12 mouse cellular contexts compared by ENCODE assay signal in genomic region chr12:80646377-80646776, GRCm38 (mm10). TPM values are rescaled to one million over a fixed set of nuclear protein-coding genes. Genes with fewer than 3 reads are reported as not detected.
DNase-seq lines count a peak whose midpoint lies in the region; ATAC-seq lines count a peak whose summit lies in the region.
"Had no signal": no experiment of that assay in that cellular context is flagged by ENCODE, and none has a peak within 500 bp of the region (broad histone marks: within the 10 kb centered on the region; RNA-seq: fewer than 3 reads in every experiment).

No protein-coding gene starts in this region.

- H3K9ac ChIP-seq in heart, embryonic 14.5 days (ENCODE audit: low read length): 0 out of 2 replicates have a peak overlapping the region, but pooled peaks have one; percentile 21
- 0 out of 2 replicates have a peak overlapping the region, but pooled peaks have one; percentile 18 for H3K9ac ChIP-seq in neural tube, embryonic 12.5 days
- H3K9ac ChIP-seq in liver, embryonic 13.5 days: 0 out of 2 replicates have a peak overlapping the region, but pooled peaks have one; percentile 93
- no peak overlapping the region for H3K9ac ChIP-seq in stomach, embryonic 16.5 days (ENCODE audit: low read length)

- DNase-seq in heart, postnatal 25 days (ENCODE audit: low spot score): no peak
- no peak for DNase-seq in neural tube, embryonic 10.5 days (ENCODE audit: extremely low spot score, low spot score)
- no peak for DNase-seq in liver, embryonic 13.5 days
- DNase-seq in cerebellum, adult 8-10 months: no peak
- no peak for DNase-seq in T-cell, adult 2 months (ENCODE audit: low spot score)
- DNase-seq: cerebellum, postnatal 10 days; thymus, postnatal 36 days had no signal

- 89% methylated on average over 3 of the region's 3 CpGs for WGBS in heart, embryonic 14.5 days
- WGBS in neural tube, embryonic 12.5 days: 95% methylated on average over 3 of the region's 3 CpGs
- WGBS in liver, embryonic 13.5 days (ENCODE audit: insufficient replicate concordance): 86% methylated on average over 3 of the region's 3 CpGs
- 75% methylated on average over 3 of the region's 3 CpGs for WGBS in stomach, embryonic 16.5 days

- peaks cover 6 to 31% of the 10 kb centered on the region in 2 experiments for H3K4me1 ChIP-seq in heart, embryonic 14.5 days (ENCODE audit: control insufficient read depth in 2 of 2, insufficient read depth in 2 of 2, low read length in 2 of 2)
- H3K4me1 ChIP-seq in neural tube, embryonic 12.5 days: peaks cover 28% of the 10 kb centered on the region
- peaks cover 58% of the 10 kb centered on the region for H3K4me1 ChIP-seq in liver, embryonic 13.5 days (replicated peaks)
- peaks cover 22% of the 10 kb centered on the region for H3K4me1 ChIP-seq in stomach, embryonic 16.5 days (ENCODE audit: control insufficient read depth, insufficient read depth, low read length)

- no peak overlapping the region for H3K27ac ChIP-seq in heart, embryonic 14.5 days (replicated peaks in 1 of 2; ENCODE audit: control insufficient read depth in 1 of 2, insufficient read depth in 1 of 2, low read depth in 2 of 2, low read length in 2 of 2)
- no peak overlapping the region for H3K27ac ChIP-seq in neural tube, embryonic 12.5 days
- no peak overlapping the region for H3K27ac ChIP-seq in liver, embryonic 13.5 days
- no peak overlapping the region for H3K27ac ChIP-seq in stomach, embryonic 16.5 days (ENCODE audit: low read length)

- no peaks in the 10 kb centered on the region for H3K9me3 ChIP-seq in heart, embryonic 14.5 days (ENCODE audit: control insufficient read depth, low read length)
- no peaks in the 10 kb centered on the region for H3K9me3 ChIP-seq in neural tube, embryonic 12.5 days
- H3K9me3 ChIP-seq in liver, embryonic 13.5 days (replicated peaks): no peaks in the 10 kb centered on the region
- no peaks in the 10 kb centered on the region for H3K9me3 ChIP-seq in stomach, embryonic 16.5 days (replicated peaks; ENCODE audit: control insufficient read depth, low read length)

- no peaks in the 10 kb centered on the region for H3K27me3 ChIP-seq in heart, embryonic 14.5 days (ENCODE audit: control insufficient read depth, insufficient read depth, low read length)
- no peaks in the 10 kb centered on the region for H3K27me3 ChIP-seq in neural tube, embryonic 12.5 days (replicated peaks)
- no peaks in the 10 kb centered on the region for H3K27me3 ChIP-seq in liver, embryonic 13.5 days
- H3K27me3 ChIP-seq in stomach, embryonic 16.5 days (ENCODE audit: control insufficient read depth, insufficient read depth, low read length): no peaks in the 10 kb centered on the region

- ATAC-seq in heart, embryonic 14.5 days (ENCODE audit: insufficient number of reproducible peaks, insufficient read depth, low FRiP score, low read depth): no peak
- no peak for ATAC-seq in neural tube, embryonic 12.5 days (ENCODE audit: low FRiP score, low read depth)
- no peak for ATAC-seq in liver, embryonic 13.5 days (ENCODE audit: low read depth)
- no peak for ATAC-seq in stomach, embryonic 16.5 days (ENCODE audit: insufficient read depth, low FRiP score)
- ATAC-seq: inflammation-experienced regulatory T-cells, adult 6 months had no signal

- H3K4me2 ChIP-seq in heart, embryonic 14.5 days (ENCODE audit: low read length): peak overlapping the region; percentile 89
- peak overlapping the region; percentile 87 for H3K4me2 ChIP-seq in neural tube, embryonic 12.5 days (replicated peaks)
- peak overlapping the region; percentile 96 for H3K4me2 ChIP-seq in liver, embryonic 13.5 days
- peak overlapping the region; percentile 76 for H3K4me2 ChIP-seq in stomach, embryonic 16.5 days (ENCODE audit: low read depth, low read length)

- intact Hi-C loops in heart, postnatal 25 days (cut with DNase I): no loop called here

- no peak overlapping the region for H3K4me3 ChIP-seq in heart, embryonic 14.5 days (ENCODE audit: control insufficient read depth in 1 of 2, insufficient read depth in 1 of 2, low read depth in 1 of 2, low read length in 2 of 2)
- H3K4me3 ChIP-seq in neural tube, embryonic 12.5 days: no peak overlapping the region
- H3K4me3 ChIP-seq in liver, embryonic 13.5 days (replicated peaks): peak overlapping the region; percentile 99
- no peak overlapping the region; the same call in 1 of the 2 replicates for H3K4me3 ChIP-seq in stomach, embryonic 16.5 days (replicated peaks; ENCODE audit: low read length)

- peaks cover 16% of the 10 kb centered on the region for H3K36me3 ChIP-seq in heart, embryonic 14.5 days (ENCODE audit: control insufficient read depth, insufficient read depth, low read length)
- peaks cover 5% of the 10 kb centered on the region; the same call in 1 of the 2 replicates for H3K36me3 ChIP-seq in neural tube, embryonic 12.5 days
- H3K36me3 ChIP-seq in liver, embryonic 13.5 days: peaks cover 17% of the 10 kb centered on the region
- no peaks in the 10 kb centered on the region for H3K36me3 ChIP-seq in stomach, embryonic 16.5 days (ENCODE audit: control insufficient read depth, insufficient read depth, low read length)

RNA-seq across cellular contexts. Expression of gene Erh, which starts 2.2 kb away (rescaled TPM):
- polyA plus RNA-seq in heart, embryonic 14.5 days (2014; fragmentation: Nextera tagmentation; extraction: Ambion mirVana): 152 and 172 TPM in 2 replicates
- 10 to 100 TPM; 25.0 to 26.1 TPM for total RNA-seq in heart, postnatal 25 days (2021)
- 295 and 298 TPM in 2 replicates for polyA plus RNA-seq in neural tube, embryonic 12.5 days (2016; fragmentation: Nextera tagmentation; extraction: Ambion mirVana)
- polyA plus RNA-seq in liver, embryonic 13.5 days (2015; fragmentation: Nextera tagmentation; extraction: Ambion mirVana): 170 and 193 TPM in 2 replicates
- 216 and 218 TPM in 2 replicates for polyA plus RNA-seq in stomach, embryonic 16.5 days (2015; fragmentation: Nextera tagmentation; extraction: Ambion mirVana)

RNA-seq across cellular contexts. Expression of gene Slc39a9, which starts 2.7 kb away (rescaled TPM):
- polyA plus RNA-seq in heart, embryonic 14.5 days (2014; fragmentation: Nextera tagmentation; extraction: Ambion mirVana): 19.4 and 21.7 TPM in 2 replicates
- total RNA-seq in heart, postnatal 25 days (2021): 10 to 100 TPM; 17.2 to 18.2 TPM
- 28.1 and 28.3 TPM in 2 replicates for polyA plus RNA-seq in neural tube, embryonic 12.5 days (2016; fragmentation: Nextera tagmentation; extraction: Ambion mirVana)
- polyA plus RNA-seq in liver, embryonic 13.5 days (2015; fragmentation: Nextera tagmentation; extraction: Ambion mirVana): 9.5 and 13.0 TPM in 2 replicates
- 31.4 and 31.5 TPM in 2 replicates for polyA plus RNA-seq in stomach, embryonic 16.5 days (2015; fragmentation: Nextera tagmentation; extraction: Ambion mirVana)

RNA-seq across cellular contexts. Expression of gene Plekhd1, which starts 46.0 kb away (rescaled TPM):
- polyA plus RNA-seq in heart, embryonic 14.5 days (2014; fragmentation: Nextera tagmentation; extraction: Ambion mirVana): 0.22 and 0.53 TPM in 2 replicates
- not detected for total RNA-seq in heart, postnatal 25 days (2021)
- polyA plus RNA-seq in neural tube, embryonic 12.5 days (2016; fragmentation: Nextera tagmentation; extraction: Ambion mirVana): 4.3 and 5.6 TPM in 2 replicates
- polyA plus RNA-seq in liver, embryonic 13.5 days (2015; fragmentation: Nextera tagmentation; extraction: Ambion mirVana): 0.14 and 0.35 TPM in 2 replicates
- 4.4 and 4.6 TPM in 2 replicates for polyA plus RNA-seq in stomach, embryonic 16.5 days (2015; fragmentation: Nextera tagmentation; extraction: Ambion mirVana)
- polyA plus RNA-seq: limb, embryonic 11.5 days had no signal
